Mouse (Mus musculus): ENCODE measurements at regions not wholly inside any gene's neighbourhood (a gene's known extent, or its start where the extent isn't known, plus 50 kb on each side); places are given as distances from the start of the nearest gene placed in this dataset.

GRCm38 (mm10) chr7:40776220-40776619 is 121.9 kb upstream of the Vstm2b start:
- no peak for DNase-seq

DNA sequence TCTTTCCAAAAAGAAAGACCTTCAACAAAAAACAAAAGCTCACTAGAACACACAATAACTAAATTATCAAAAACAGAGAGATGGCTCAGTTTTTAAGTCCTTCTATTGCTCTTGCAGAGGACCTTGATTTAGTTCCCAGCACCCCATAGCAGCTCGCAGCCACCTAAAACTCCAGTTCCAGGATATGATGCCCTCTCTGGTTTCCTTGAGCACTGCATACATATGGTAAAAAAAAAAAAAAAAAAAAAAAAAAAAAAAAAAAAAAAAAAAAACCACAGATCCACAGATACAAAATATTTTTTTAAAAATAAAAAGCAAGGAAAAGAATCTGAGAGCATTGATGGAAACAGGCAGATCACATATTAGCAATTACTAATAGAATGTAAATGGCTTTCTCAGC is 113.2 kb upstream of the Vstm2b start:
- DNase-seq: no peak

- peak; percentile 13 for DNase-seq
Measured at GRCm38 (mm10) chr7:40786758-40787157, 111.4 kb upstream of the Vstm2b start.

DNA sequence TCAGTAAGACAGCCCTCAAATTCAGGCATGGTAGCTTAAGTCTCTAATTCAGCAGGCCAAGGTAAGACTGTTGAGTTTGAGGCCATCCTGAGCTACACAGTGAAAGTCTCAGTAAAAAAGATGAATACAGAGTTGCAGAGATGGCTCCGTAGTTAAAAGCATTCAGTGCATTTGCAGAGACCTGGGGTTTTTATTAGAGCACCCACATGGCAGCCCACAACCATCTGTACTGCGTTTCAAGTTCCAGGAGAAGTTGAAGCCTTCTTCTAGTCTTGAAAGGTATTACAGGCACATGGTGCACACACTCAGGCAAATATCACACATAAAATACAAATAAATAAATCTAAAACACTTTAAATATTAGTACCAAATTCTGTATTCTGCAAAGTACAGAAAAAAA is 109.6 kb upstream of the Vstm2b start:
- no peak for DNase-seq

- DNase-seq: no peak
Measured at GRCm38 (mm10) chr7:40794458-40795207, 103.5 kb upstream of the Vstm2b start.

GRCm38 (mm10) chr7:40799794-40800193 is 98.3 kb upstream of the Vstm2b start:
- DNase-seq: no peak

GRCm38 (mm10) chr7:40801291-40801690 is 96.8 kb upstream of the Vstm2b start:
- DNase-seq: no peak

DNA sequence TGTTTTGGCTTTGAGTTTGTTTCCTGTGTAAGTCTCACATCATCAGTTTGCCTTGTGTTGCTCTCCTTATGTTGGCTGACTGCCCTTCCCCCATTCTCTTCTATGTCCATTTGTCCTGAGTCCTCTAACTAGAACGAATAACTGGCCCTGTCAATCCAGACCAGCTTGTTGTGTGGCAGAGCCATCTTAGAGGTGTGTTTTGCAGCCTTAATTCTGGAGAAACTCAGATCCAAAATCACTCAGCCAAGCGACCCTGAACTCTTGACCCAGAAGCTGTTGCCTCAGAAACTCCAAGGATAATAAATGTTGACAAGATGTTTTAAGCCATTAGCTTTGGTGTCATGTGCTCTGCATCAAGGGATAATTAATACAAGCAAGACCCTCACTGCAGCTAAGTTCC is 92.9 kb upstream of the Vstm2b start:
- DNase-seq: no peak

- DNase-seq: no peak
Measured at GRCm38 (mm10) chr7:40805866-40806265, 92.3 kb upstream of the Vstm2b start.

DNA sequence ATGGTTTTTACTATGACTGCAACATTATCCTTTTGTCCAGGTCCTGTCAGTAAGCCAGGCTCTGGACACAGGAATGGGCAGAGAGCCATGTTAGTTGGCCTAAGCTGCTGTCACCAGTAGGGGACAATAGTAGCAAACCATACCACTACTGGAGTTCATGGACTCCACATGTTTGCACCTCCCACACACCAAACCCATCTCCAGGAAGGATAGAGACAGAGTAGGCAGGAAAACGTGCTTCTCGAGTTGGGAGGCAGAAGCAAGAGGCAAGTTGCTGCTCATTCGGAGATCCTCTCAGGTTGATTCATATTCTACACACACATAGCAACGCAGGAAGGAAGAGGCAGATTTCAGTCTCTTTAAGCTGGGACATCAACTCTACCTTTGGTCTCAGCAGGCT is 85.2 kb upstream of the Vstm2b start:
- DNase-seq: no peak

DNA sequence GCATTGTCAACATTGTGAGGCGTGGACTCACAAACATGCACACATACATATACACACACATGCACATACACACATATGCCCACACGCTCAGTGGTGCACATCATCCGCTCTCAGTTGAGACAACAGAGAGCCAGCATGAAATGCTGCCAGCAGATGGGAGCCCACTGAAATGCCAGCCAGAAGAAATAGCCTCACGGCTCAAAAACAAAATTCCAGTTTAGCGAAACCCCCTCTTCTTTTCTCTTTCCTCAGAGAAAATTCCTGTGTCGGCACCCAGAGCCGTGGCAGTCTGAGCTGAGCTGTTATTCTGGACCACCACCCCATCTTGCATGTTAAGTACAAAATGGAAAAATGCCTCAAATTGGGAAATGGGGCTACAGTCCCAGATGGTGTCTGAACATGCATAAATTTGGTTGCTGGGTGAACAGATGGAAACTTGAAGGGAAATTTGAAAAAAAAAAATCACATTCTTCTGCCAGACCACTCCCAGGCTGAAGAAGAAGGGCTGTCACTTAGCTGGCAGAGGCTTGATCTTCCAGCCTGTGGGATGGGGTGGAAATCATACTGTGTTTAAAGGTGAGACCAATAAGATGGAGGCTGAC is 72.9 kb upstream of the Vstm2b start:
- DNase-seq: no peak

DNA sequence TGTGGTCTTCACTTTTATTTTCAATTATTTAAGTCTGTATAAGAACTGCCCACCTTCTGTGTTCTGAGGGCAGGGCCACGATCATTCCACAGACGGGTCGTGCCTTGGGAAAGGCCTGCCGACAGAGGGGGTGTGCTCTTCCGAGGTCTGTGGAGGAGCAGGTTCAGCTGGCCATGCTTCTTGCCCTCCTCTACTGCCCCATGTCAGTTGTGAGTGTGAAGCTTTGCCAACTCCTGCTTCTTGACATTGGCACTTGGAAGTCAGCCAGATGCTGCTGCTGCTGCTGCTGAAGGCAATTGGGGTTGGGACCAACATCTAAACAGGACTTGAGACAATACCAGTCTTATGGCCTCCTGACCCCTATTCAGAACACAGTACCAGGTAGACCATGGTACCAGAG is 68.6 kb upstream of the Vstm2b start:
- DNase-seq: no peak

DNA sequence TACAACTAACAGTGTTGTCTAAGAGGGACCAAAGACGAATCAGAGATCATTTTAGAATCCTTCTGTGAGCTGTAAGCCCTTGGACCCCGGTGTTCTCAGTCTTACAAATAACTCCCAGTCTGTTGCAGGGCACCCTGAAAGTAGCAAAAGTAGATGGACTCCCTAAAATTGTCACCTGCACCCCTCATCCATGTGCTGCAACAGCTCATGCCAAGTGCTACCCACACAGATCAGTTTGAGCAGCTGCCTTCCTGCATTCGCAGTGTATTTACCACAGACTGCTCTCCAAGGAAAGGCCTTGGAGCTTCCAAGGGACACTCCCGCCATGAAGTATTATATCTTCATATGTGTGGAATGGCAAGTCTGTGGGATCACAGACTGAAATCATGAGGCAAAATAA is 66.5 kb upstream of the Vstm2b start:
- DNase-seq: no peak

DNA sequence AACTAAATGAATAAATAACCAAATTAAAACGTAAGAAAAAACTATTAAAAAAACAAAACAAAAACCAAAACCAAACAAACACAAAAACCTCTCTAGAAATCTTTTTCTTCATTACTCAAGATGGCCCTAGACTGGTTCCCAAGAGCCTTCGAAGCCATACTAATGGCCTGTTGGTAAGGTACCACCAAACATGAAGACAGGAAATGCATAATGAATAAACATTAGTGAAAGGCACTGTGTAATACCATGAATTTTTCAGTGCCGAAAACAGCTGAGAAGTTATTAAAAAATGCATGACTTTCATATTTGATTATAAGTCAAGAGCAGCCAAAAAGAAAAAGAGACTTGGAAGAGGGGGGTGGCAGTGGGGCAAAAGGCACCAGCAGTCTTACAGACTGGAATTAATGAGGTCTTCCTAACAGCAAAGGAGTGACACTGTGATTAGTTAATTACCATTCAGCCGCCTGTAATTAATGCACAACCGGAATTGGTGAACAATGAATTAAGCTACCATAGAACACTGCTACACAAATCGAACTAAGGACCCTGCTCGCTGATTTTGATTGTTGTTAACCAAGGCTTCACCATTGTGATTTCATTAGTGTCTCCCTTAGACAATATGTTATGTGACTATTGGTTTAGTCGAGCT is 55.7 kb upstream of the Vstm2b start:
- DNase-seq: no peak

DNA sequence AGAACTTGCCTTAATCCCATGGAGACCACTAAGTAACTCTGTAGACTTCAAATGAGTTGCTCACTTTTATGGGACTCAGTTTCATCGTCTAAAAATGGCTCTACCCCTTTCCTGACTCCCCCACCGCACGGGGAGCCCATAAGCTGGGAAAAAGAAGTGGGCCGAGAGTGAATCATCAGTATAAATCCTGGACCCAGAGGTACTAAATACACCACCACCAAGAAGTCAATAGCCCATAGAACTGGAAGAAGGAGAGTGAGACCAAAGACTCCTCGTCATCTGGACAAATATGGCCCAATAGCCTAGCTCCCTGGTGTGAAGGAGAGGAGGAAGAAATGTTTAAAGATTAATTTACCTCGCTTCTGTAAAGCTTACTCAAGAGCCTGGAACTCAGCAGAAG is 51.6 kb upstream of the Vstm2b start:
- DNase-seq: no peak

Measured in thymus, postnatal 4 days (tissue).